Mouse (Mus musculus) forebrain, embryonic 10.5 days (tissue): ENCODE measurements around the gene Pithd1. TPM values are rescaled to one million over a fixed set of nuclear protein-coding genes. Genes with fewer than 3 reads are reported as not detected.

Experiments
- DNase-seq: peaks from one replicate; pipeline ENCODE4 v3.0.0-alpha.2; 2017; ENCODE audit warnings: low spot score; ENCODE audit errors: extremely low spot score
- H3K27ac ChIP-seq: fragments of 300-500 bp; sonication (generic); 2 replicates; pipeline ENCODE4 v1.5.1; 2016; ENCODE audit warnings: mild to moderate bottlenecking
- H3K27me3 ChIP-seq: fragments of 300-500 bp; sonication (generic); 2 replicates; pipeline ENCODE4 v1.6.1; 2016; ENCODE audit warnings: mild to moderate bottlenecking; ENCODE audit not compliant: poor library complexity, severe bottlenecking
- H3K36me3 ChIP-seq: fragments of 300-500 bp; sonication (generic); replicated peaks from 2 replicates; pipeline ENCODE4 v1.6.1; 2016; ENCODE audit warnings: mild to moderate bottlenecking, moderate library complexity
- H3K4me1 ChIP-seq: fragments of 300-500 bp; sonication (generic); 2 replicates; pipeline ENCODE4 v1.6.1; 2016
- H3K4me3 ChIP-seq: fragments of 300-500 bp; sonication (generic); 2 replicates; pipeline ENCODE4 v1.5.1; 2016; ENCODE audit warnings: mild to moderate bottlenecking, moderate library complexity
- H3K9me3 ChIP-seq: fragments of 300-500 bp; sonication (generic); 2 replicates; pipeline ENCODE4 v1.6.1; 2016; ENCODE audit warnings: mild to moderate bottlenecking, moderate library complexity
- WGBS: fragments of 180-500 bp; shearing (Covaris S2); methylation state at CpG from one replicate; pipeline ENCODE4 v1.1.7; 2016; 5-methylcytosine and 5-hydroxymethylcytosine counted together
- polyA plus RNA-seq: library from polyadenylated mRNA; unstranded; fragments of >200 nt; fragmentation: Nextera tagmentation; extraction: Ambion mirVana; gene quantifications from 2 replicates; pipeline ENCODE4 v1.2.1, GENCODE M21; 2016

The Pithd1 gene
- polyA plus RNA-seq, 1 experiment from 2014 or later: 75.8 TPM

- Histone ChIP-seq H3K4me1 (peaks cover 18% of the 10 kb centered on the region), H3K27ac (no peak overlapping the region), H3K4me3 (no peak overlapping the region), H3K27me3 (no peaks in the 10 kb centered on the region), H3K36me3 (peaks cover 48% of the 10 kb centered on the region), H3K9me3 (no peaks in the 10 kb centered on the region)
- DNase-seq: no peak
- WGBS: 87% methylated on average over 3 of the region's 3 CpGs
Observed at GRCm38 (mm10) chr4:136016059-136016602, 29.1 kb upstream of the Pithd1 start.

GRCm38 (mm10) chr4:136010586-136010985 lies 23.5 kb upstream of the Pithd1 start:
- H3K4me1 ChIP-seq: no peaks in the 10 kb centered on the region
- H3K27ac ChIP-seq: no peak overlapping the region
- DNase-seq: no peak
- 93% methylated on average over 4 of the region's 4 CpGs for WGBS
- H3K27me3 ChIP-seq: no peaks in the 10 kb centered on the region
- H3K36me3 ChIP-seq: peaks cover 87% of the 10 kb centered on the region
- no peak overlapping the region for H3K4me3 ChIP-seq
- H3K9me3 ChIP-seq: no peaks in the 10 kb centered on the region

- Histone ChIP-seq H3K27ac (no peak overlapping the region), H3K27me3 (no peaks in the 10 kb centered on the region), H3K9me3 (no peaks in the 10 kb centered on the region), H3K4me3 (no peak overlapping the region), H3K36me3 (peaks cover 96% of the 10 kb centered on the region), H3K4me1 (no peaks in the 10 kb centered on the region)
- WGBS: 94% methylated on average over 8 of the region's 8 CpGs
- no peak for DNase-seq
Observed at GRCm38 (mm10) chr4:136008782-136009447, 21.9 kb upstream of the Pithd1 start.

- DNase-seq: no peak
- no peak overlapping the region for H3K27ac ChIP-seq
- no peaks in the 10 kb centered on the region for H3K27me3 ChIP-seq
- no peaks in the 10 kb centered on the region for H3K4me1 ChIP-seq
- no peak overlapping the region for H3K4me3 ChIP-seq
- WGBS: 94% methylated on average over 3 of the region's 3 CpGs
- H3K36me3 ChIP-seq: peaks cover 98% of the 10 kb centered on the region
- H3K9me3 ChIP-seq: no peaks in the 10 kb centered on the region
Observed at GRCm38 (mm10) chr4:136006821-136007220, 19.8 kb upstream of the Pithd1 start.

- Histone ChIP-seq H3K4me3 (no peak overlapping the region), H3K4me1 (no peaks in the 10 kb centered on the region), H3K27me3 (no peaks in the 10 kb centered on the region), H3K36me3 (peaks cover 89% of the 10 kb centered on the region), H3K9me3 (no peaks in the 10 kb centered on the region), H3K27ac (no peak overlapping the region)
- 95% methylated on average over 2 of the region's 2 CpGs for WGBS
- DNase-seq: no peak
Observed at GRCm38 (mm10) chr4:136004921-136005320, 17.9 kb upstream of the Pithd1 start.

- 88% methylated on average over 5 of the region's 5 CpGs for WGBS
- H3K36me3 ChIP-seq: peaks cover 82% of the 10 kb centered on the region
- no peak for DNase-seq
- H3K27ac ChIP-seq: no peak overlapping the region
- no peak overlapping the region for H3K4me3 ChIP-seq
- no peaks in the 10 kb centered on the region for H3K27me3 ChIP-seq
- H3K9me3 ChIP-seq: no peaks in the 10 kb centered on the region
- no peaks in the 10 kb centered on the region for H3K4me1 ChIP-seq
Observed at GRCm38 (mm10) chr4:136004107-136004675, 17.1 kb upstream of the Pithd1 start.

- WGBS: 88% methylated on average over 4 of the region's 4 CpGs
- Histone ChIP-seq H3K4me3 (no peak overlapping the region), H3K27ac (no peak overlapping the region), H3K27me3 (no peaks in the 10 kb centered on the region), H3K4me1 (no peaks in the 10 kb centered on the region), H3K36me3 (no peaks in the 10 kb centered on the region), H3K9me3 (peaks cover 5% of the 10 kb centered on the region; the same call in 1 of the 2 replicates)
- no peak for DNase-seq
Observed at GRCm38 (mm10) chr4:135995118-135995517, 8.1 kb upstream of the Pithd1 start.

- Histone ChIP-seq H3K36me3 (no peaks in the 10 kb centered on the region), H3K4me1 (no peaks in the 10 kb centered on the region), H3K9me3 (peaks cover 5% of the 10 kb centered on the region; the same call in 1 of the 2 replicates), H3K27me3 (no peaks in the 10 kb centered on the region), H3K27ac (no peak overlapping the region), H3K4me3 (no peak overlapping the region)
- no peak for DNase-seq
- 95% methylated on average over 6 of the region's 6 CpGs for WGBS
Observed at GRCm38 (mm10) chr4:135993941-135994340, 6.9 kb upstream of the Pithd1 start.

- Histone ChIP-seq H3K36me3 (peaks cover 28% of the 10 kb centered on the region), H3K4me1 (peaks cover 30% of the 10 kb centered on the region), H3K9me3 (no peaks in the 10 kb centered on the region), H3K27ac (peak overlapping the region; percentile 94), H3K4me3 (peak overlapping the region; percentile 99), H3K27me3 (no peaks in the 10 kb centered on the region)
- no peak for DNase-seq
- WGBS: 71% methylated on average over 9 of the region's 9 CpGs
Observed at GRCm38 (mm10) chr4:135987714-135988113, 650 bp upstream of the Pithd1 start.

GRCm38 (mm10) chr4:135986301-135986942 lies 642 bp downstream of the Pithd1 start:
- 10% methylated on average over 23 of the region's 23 CpGs for WGBS

GRCm38 (mm10) chr4:135985769-135986168 lies 1.3 kb downstream of the Pithd1 start:
- H3K4me1 ChIP-seq: peaks cover 30% of the 10 kb centered on the region
- no peak for DNase-seq
- peak overlapping the region; percentile 99 for H3K4me3 ChIP-seq
- peaks cover 47% of the 10 kb centered on the region for H3K36me3 ChIP-seq
- no peaks in the 10 kb centered on the region for H3K9me3 ChIP-seq
- H3K27ac ChIP-seq: 0 out of 2 replicates have a peak overlapping the region, but pooled peaks have one; percentile 94
- 92% methylated on average over 7 of the region's 7 CpGs for WGBS
- no peaks in the 10 kb centered on the region for H3K27me3 ChIP-seq

More at GRCm38 (mm10) chr4:135986301-135986942, 642 bp downstream of the Pithd1 start:
- Histone ChIP-seq H3K9me3 (no peaks in the 10 kb centered on the region), H3K36me3 (peaks cover 41% of the 10 kb centered on the region), H3K27me3 (no peaks in the 10 kb centered on the region), H3K27ac (peak overlapping the region; percentile 94), H3K4me3 (peak overlapping the region; percentile 99), H3K4me1 (peaks cover 30% of the 10 kb centered on the region)
- DNase-seq: no peak

- Histone ChIP-seq H3K4me1 (peaks cover 30% of the 10 kb centered on the region), H3K27ac (no peak overlapping the region), H3K4me3 (peak overlapping the region; percentile 99; the same call in 1 of the 2 replicates), H3K36me3 (peaks cover 53% of the 10 kb centered on the region), H3K9me3 (no peaks in the 10 kb centered on the region), H3K27me3 (no peaks in the 10 kb centered on the region)
- 90% methylated on average over 5 of the region's 5 CpGs for WGBS
- no peak for DNase-seq
Observed at GRCm38 (mm10) chr4:135985193-135985592, 1.9 kb downstream of the Pithd1 start.

GRCm38 (mm10) chr4:135984556-135984955 lies 2.5 kb downstream of the Pithd1 start:
- H3K27ac ChIP-seq: no peak overlapping the region
- peaks cover 57% of the 10 kb centered on the region for H3K36me3 ChIP-seq
- 90% methylated on average over 5 of the region's 5 CpGs for WGBS
- H3K9me3 ChIP-seq: no peaks in the 10 kb centered on the region
- H3K4me3 ChIP-seq: no peak overlapping the region
- DNase-seq: no peak
- no peaks in the 10 kb centered on the region for H3K27me3 ChIP-seq
- H3K4me1 ChIP-seq: peaks cover 30% of the 10 kb centered on the region
